Mouse (Mus musculus) embryonic fibroblast, embryonic 13.5 days (primary cell): ENCODE measurements around the gene Hspb8. TPM values are rescaled to one million over a fixed set of nuclear protein-coding genes. Genes with fewer than 3 reads are reported as not detected.

Experiments
- H3K27ac ChIP-seq: 2 replicates; pipeline ENCODE4 v1.5.1; 2012; ENCODE audit warnings: low read length, control low read depth, inconsistent platforms; ENCODE audit not compliant: insufficient read depth
- H3K4me1 ChIP-seq: 2 replicates; pipeline ENCODE4 v1.6.1; 2011; ENCODE audit warnings: low read length; ENCODE audit not compliant: control insufficient read depth, insufficient read depth
- H3K4me3 ChIP-seq: 2 replicates; pipeline ENCODE4 v1.5.1; 2011; ENCODE audit warnings: mild to moderate bottlenecking, control low read depth, low read length; ENCODE audit not compliant: insufficient read depth
- CTCF ChIP-seq: IDR thresholded peaks from 2 replicates; pipeline ENCODE4 v1.5.1; 2011; ENCODE audit warnings: mild to moderate bottlenecking, control low read depth, low read length, moderate library complexity, borderline replicate concordance; ENCODE audit not compliant: insufficient read depth
- POLR2A ChIP-seq: IDR thresholded peaks from 2 replicates; pipeline ENCODE4 v1.6.1; 2011; ENCODE audit warnings: low read depth, mild to moderate bottlenecking, control low read depth, low read length, moderate library complexity
- polyA plus RNA-seq: library from polyadenylated mRNA; stranded (reverse); fragments of >200 nt; gene quantifications from 2 replicates; pipeline ENCODE4 v1.2.4, GENCODE M21; 2011; ENCODE audit warnings: low read depth; ENCODE audit not compliant: missing spikeins, insufficient read length

Hspb8 gene
- 46.5 and 59.1 TPM in 2 replicates for polyA plus RNA-seq

- Histone ChIP-seq H3K4me1 (peaks cover 3% of the 10 kb centered on the region), H3K27ac (peak within 1 kb of the TSS; percentile 70)
- TF ChIP-seq CTCF (no peak), POLR2A (peak; percentile 84)
Measured at GRCm38 (mm10) chr5:116422699-116423201, at the start of gene Hspb8. Hspb8 (minus strand) TSS chr5:116422864.

GRCm38 (mm10) chr5:116461354-116462042, 38.8 kb upstream of the Hspb8 start:
- Histone ChIP-seq H3K4me1 (no peaks in the 10 kb centered on the region), H3K4me3 (no peak overlapping the region), H3K27ac (no peak overlapping the region)
- TF ChIP-seq CTCF (peak; percentile 33; the same call in 1 of the 2 replicates), POLR2A (no peak)

More at GRCm38 (mm10) chr5:116422699-116423201, at the start of gene Hspb8:
- peak within 1 kb of the TSS; percentile 46 for H3K4me3 ChIP-seq

GRCm38 (mm10) chr5:116459970-116460369, 37.3 kb upstream of the Hspb8 start:
- Histone ChIP-seq H3K4me1 (no peaks in the 10 kb centered on the region), H3K27ac (no peak overlapping the region)
- TF ChIP-seq CTCF (no peak), POLR2A (no peak)

GRCm38 (mm10) chr5:116457791-116458190, 35.1 kb upstream of the Hspb8 start:
- no peak overlapping the region for H3K4me3 ChIP-seq
- no peak overlapping the region for H3K27ac ChIP-seq

More at GRCm38 (mm10) chr5:116459970-116460369, 37.3 kb upstream of the Hspb8 start:
- H3K4me3 ChIP-seq, result no peak overlapping the region

GRCm38 (mm10) chr5:116456796-116457515, 34.3 kb upstream of the Hspb8 start:
- H3K4me1 ChIP-seq, result no peaks in the 10 kb centered on the region
- H3K27ac ChIP-seq, result no peak overlapping the region
- TF ChIP-seq POLR2A (no peak), CTCF (no peak)
- H3K4me3 ChIP-seq, result no peak overlapping the region

More at GRCm38 (mm10) chr5:116457791-116458190, 35.1 kb upstream of the Hspb8 start:
- no peak for TF ChIP-seq POLR2A
- TF ChIP-seq CTCF, result no peak
- no peaks in the 10 kb centered on the region for H3K4me1 ChIP-seq

GRCm38 (mm10) chr5:116453401-116453851, 30.8 kb upstream of the Hspb8 start:
- peak; percentile 65; the same call in 1 of the 2 replicates for TF ChIP-seq CTCF
- TF ChIP-seq POLR2A, result no peak
- Histone ChIP-seq H3K4me3 (peak overlapping the region; percentile 34), H3K4me1 (no peaks in the 10 kb centered on the region; the same call in 1 of the 2 replicates), H3K27ac (no peak overlapping the region)

GRCm38 (mm10) chr5:116450901-116451300, 28.2 kb upstream of the Hspb8 start:
- Histone ChIP-seq H3K4me3 (no peak overlapping the region), H3K27ac (no peak overlapping the region), H3K4me1 (peaks cover 3% of the 10 kb centered on the region)
- TF ChIP-seq POLR2A (no peak), CTCF (no peak)

GRCm38 (mm10) chr5:116449522-116450225, 27.0 kb upstream of the Hspb8 start:
- no peak overlapping the region for H3K27ac ChIP-seq
- no peak overlapping the region for H3K4me3 ChIP-seq
- TF ChIP-seq POLR2A (no peak), CTCF (no peak)
- peaks cover 3% of the 10 kb centered on the region for H3K4me1 ChIP-seq
